Mouse (Mus musculus) kidney, postnatal 25 days (tissue): ENCODE data around the gene Kcnn1.

Experiments
- DNase-seq, 2 experiments: peaks; one replicate each; pipeline ENCODE4 v3.0.0; 2021; ENCODE audit warnings: mixed read lengths in 2 of 2

Gene Kcnn1

GRCm38 (mm10) chr8:70810962-70811680 is 51.9 kb downstream of the Kcnn1 start:
- no peak for DNase-seq

GRCm38 (mm10) chr8:70808955-70809701 is 53.9 kb downstream of the Kcnn1 start:
- no peak for DNase-seq

DNA sequence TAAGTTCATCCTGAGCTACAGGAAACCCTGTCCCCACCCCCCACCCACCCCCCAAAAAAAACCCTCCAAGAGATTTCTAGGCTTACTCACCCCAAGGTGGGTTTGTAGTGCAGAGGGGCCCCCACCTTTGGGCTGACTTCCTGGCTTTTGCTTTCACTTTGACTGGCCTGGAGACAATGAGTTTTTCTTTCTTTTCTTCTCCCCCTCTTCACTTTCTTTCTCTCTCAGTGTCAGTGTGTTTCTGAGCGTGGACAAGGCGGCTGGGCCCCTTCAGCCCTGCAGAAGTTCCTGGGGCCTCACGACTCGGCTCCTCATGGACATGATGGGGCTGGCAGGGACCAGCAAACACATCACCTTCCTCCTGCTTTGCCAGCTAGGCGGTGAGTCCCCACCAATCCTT is 54.8 kb downstream of the Kcnn1 start, which contains the start of gene Il12rb1:
Gene Il12rb1 (plus strand): TSS at position 211 of the 400 bp plus-strand sequence.
- DNase-seq: no peak

DNA sequence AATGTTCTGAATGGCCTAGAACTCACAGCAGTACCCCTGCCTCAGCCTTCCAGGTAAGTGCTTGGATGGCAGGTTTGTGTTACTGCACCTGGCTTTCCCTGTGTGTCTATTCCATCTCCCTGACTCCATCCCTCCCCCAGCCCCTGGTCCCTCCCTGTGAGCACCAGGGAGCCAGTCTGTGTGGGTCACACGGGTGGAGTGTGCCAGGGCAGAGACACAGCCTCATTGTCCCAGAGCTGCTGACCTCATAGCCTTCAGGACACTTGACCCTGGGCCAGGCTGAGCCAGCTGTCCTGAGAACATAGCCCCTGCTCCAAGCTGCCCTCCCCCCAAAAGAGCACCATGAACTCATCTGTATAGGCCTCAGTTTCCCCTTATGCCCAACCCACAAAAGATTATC is 55.8 kb downstream of the Kcnn1 start:
- DNase-seq: no peak

- no peak for DNase-seq
These were observed 56.5 kb downstream of the Kcnn1 start for GRCm38 (mm10) chr8:70806541-70806940.

DNA sequence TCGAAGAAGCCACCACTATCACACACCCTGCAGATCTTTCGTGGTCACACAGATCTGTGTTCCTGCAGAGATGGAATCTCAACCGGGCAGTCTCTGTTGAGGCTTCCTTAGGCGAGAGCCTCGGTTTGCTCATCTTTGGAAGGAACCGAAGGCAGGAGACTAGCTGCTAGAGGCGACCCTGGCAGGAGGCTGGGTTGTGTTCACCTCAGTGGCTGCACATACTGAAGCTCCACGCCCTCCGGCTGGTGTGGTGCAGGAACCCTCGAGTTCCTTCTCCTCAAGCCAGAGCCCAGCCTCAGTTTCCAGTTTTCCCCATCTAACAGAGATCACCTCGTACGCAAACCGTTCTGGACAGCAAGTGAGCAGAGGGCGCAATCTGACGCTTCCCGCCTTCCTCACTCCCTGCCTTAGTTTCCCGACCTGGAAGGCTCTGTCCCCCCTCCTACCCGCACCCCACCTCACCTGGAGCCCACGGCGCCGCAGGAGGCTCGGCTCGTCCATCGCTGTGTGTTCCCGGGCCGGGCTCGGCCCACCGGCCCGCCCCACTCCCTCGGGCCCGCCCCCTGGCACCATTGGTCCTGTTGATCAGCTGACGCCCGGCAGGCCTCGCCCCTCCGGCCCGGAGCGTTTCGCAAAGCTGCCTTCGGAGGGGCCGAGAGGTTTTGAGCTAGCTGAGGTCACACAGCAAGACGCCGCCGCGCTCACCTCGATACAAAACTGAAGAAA is 58.4 kb downstream of the Kcnn1 start, which contains the start of gene Mast3:
Gene Mast3 (minus strand): TSS at position 574 of the 726 bp plus-strand sequence.
- DNase-seq: peak; percentile 92 to 96

GRCm38 (mm10) chr8:70803761-70804480 is 59.1 kb downstream of the Kcnn1 start:
- DNase-seq: peak in 1 of 2 experiments; percentile 27

GRCm38 (mm10) chr8:70802786-70803510 is 60.1 kb downstream of the Kcnn1 start:
- DNase-seq: no peak

DNA sequence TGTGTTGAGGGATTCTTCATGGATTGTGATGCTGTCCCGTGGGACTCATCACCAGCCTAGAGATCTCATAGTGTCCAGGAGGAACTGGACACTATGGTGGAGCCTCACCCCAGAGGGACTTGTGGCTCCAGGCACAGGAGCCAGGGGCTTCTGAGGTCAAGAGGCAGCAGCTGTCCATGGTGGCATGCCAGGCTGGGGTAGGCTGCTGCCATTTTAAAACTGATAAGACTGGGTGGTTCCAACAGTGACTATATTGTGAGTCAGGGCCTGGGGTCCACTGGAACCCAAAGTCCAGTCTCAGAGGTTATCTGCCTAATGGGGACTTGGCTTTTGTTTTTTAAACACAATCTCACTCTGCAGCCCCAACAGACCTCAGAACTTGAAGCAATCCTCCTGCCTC is 61.2 kb downstream of the Kcnn1 start:
- no peak for DNase-seq

GRCm38 (mm10) chr8:70801156-70801555 is 61.9 kb downstream of the Kcnn1 start:
- no peak for DNase-seq

- DNase-seq: no peak
These were observed 62.4 kb downstream of the Kcnn1 start for GRCm38 (mm10) chr8:70800648-70801047.

- peak; percentile 56 to 90 for DNase-seq
These were observed 64.8 kb downstream of the Kcnn1 start for GRCm38 (mm10) chr8:70798281-70798680.

DNA sequence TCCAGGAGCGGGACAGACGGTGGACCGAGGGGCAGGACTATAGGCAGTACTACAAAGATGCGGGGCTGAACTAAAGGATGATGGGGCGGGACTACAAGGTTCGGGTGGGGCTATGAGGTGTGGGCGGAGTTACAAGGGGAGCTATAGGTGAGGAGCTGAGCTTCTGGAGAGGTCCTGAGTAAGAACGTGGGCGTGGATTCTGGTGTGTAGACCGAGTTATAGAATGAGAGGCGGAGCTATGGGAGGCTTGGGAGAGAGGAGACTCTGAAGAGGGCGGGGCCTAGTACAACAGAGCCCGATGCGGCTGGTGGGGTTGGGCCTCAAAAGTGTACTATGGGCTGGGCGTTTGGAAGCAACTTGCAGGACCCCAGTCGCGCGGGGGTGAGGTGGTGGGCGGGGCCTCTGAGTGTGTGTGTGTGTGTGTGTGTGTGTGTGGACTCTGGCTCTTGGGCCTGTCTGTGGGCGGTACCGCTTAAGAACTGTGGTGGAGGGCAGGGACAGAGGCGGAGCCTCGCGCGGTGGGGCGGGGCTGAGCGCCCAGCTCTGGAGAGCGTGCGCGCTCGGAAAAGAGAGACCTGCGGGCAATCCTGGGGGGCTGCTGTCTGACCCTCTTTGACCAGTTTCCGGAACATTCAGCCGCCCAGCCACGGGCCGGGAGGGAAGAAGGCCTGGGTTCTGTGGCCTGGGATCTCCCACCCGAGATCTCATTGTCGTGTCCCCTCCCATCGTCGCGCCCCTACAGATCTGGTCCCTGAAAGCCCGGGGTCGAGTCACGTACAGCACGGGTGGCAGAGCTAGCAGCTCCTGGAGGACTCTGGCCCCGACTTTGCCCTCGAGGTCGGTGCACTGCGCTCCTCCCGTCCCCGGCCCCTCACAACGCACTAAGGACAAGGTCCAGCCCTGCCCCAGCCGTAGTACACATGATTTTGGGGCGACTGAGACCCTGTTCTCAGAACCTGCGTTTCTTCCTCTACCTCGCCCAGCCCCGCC is 65.7 kb downstream of the Kcnn1 start:
- peak; percentile 91 to 95 for DNase-seq

GRCm38 (mm10) chr8:70796403-70797080 is 66.5 kb downstream of the Kcnn1 start:
- DNase-seq: peak in 1 of 2 experiments; percentile 11

- no peak for DNase-seq
These were observed 67.7 kb downstream of the Kcnn1 start for GRCm38 (mm10) chr8:70795370-70795769.

GRCm38 (mm10) chr8:70794215-70794614 is 68.8 kb downstream of the Kcnn1 start:
- no peak for DNase-seq

DNA sequence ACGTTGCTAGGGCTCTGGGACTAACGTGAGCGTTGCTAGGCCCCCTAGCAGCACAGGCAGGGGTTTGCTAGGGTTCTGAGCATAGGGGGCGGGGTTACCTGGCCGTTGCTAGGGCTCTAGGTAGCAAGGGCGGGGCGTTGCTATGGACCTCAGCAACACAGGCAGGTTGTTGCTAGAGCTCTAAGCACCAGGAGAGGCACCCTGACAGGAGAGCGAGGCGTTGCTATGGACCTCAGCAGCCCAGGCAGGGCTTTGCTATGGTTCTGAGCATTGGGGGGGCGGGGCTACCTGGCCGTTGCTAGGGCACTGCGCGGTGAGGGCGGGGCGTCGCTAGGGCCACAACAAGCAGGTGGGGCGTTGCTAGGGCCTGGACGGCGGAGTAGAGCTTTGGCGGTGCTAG is 70.4 kb downstream of the Kcnn1 start:
- peak; percentile 91 to 96 for DNase-seq
